Mouse (Mus musculus) bone marrow, adult 2 months (tissue): ENCODE measurements around the gene B630019K06Rik.

Experiments used
- CTCF ChIP-seq: fragments of 200-500 bp; IDR thresholded peaks from 2 replicates; pipeline ENCODE4 v1.5.1; 2011; ENCODE audit warnings: low read length, control low read depth; ENCODE audit not compliant: control insufficient read depth, insufficient read depth
- POLR2A ChIP-seq: fragments of 200-500 bp; IDR thresholded peaks from 2 replicates; pipeline ENCODE4 v1.6.1; 2011; ENCODE audit warnings: low read depth, mild to moderate bottlenecking, control low read depth, low read length, borderline replicate concordance; ENCODE audit not compliant: control insufficient read depth

DNA sequence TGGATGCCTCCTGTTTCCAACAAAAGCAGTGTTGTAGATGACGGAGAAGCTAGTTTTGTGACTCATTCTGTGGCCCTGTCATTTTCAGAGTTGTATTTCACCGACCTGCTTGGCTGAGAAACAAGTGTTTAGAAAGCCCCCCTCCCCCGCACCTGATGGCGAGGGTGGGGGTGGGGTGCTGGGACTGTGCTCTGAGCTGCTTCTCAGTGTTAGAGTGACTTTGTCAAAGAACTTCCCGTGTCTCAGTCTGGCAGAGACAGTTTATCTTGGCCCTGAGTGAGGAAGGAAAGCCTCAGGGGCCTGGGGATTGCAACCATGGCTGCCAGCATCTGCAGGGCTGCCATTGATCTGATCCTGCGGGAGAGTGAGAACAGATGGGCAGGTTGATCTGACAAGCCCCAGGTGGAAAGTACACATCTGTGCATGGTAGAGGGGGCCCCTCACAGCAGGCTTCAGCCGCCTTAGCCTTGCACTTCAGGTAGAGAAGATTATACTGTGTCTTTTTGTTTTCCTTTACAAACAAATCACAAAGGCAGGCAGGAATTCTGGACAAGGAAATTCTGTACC lies 9.8 kb downstream of the B630019K06Rik start:
- TF ChIP-seq POLR2A, result no peak
- no peak for TF ChIP-seq CTCF
